Mouse (Mus musculus) cortical plate, adult 2 months (tissue): Measurements from ENCODE around the gene Adamtsl1.

Experiments
- CTCF ChIP-seq: fragments of 200-500 bp; IDR thresholded peaks from 2 replicates; pipeline ENCODE4 v1.5.1; 2011; ENCODE audit warnings: mild to moderate bottlenecking, control low read depth, low read length; ENCODE audit not compliant: insufficient read depth; ENCODE audit errors: extremely low read depth
- POLR2A ChIP-seq: fragments of 200-500 bp; IDR thresholded peaks from 2 replicates; pipeline ENCODE4 v1.6.1; 2011; ENCODE audit warnings: mild to moderate bottlenecking, low read length, control low read depth; ENCODE audit not compliant: insufficient read depth; ENCODE audit errors: extremely low read depth

- TF ChIP-seq POLR2A: no peak
- TF ChIP-seq CTCF: no peak
Observed at GRCm38 (mm10) chr4:86278546-86278945, 764.6 kb downstream of the Adamtsl1 start.
